Mouse (Mus musculus) frontal cortex, postnatal 25 days (tissue): ENCODE data around the gene Ptcd3.
A peak's percentile ranks its signal among the peaks of the same experiment; 100 is the strongest.
"Not testable (repeated sequence)": the region's sequence is repeated elsewhere in the genome, so short reads cannot be mapped to it uniquely, and the experiment has no call there.

Experiments
- DNase-seq, 2 experiments: peaks; one replicate each; pipeline ENCODE4 v3.0.0; 2022; ENCODE audit warnings: low spot score in 2 of 2

The Ptcd3 gene

DNA sequence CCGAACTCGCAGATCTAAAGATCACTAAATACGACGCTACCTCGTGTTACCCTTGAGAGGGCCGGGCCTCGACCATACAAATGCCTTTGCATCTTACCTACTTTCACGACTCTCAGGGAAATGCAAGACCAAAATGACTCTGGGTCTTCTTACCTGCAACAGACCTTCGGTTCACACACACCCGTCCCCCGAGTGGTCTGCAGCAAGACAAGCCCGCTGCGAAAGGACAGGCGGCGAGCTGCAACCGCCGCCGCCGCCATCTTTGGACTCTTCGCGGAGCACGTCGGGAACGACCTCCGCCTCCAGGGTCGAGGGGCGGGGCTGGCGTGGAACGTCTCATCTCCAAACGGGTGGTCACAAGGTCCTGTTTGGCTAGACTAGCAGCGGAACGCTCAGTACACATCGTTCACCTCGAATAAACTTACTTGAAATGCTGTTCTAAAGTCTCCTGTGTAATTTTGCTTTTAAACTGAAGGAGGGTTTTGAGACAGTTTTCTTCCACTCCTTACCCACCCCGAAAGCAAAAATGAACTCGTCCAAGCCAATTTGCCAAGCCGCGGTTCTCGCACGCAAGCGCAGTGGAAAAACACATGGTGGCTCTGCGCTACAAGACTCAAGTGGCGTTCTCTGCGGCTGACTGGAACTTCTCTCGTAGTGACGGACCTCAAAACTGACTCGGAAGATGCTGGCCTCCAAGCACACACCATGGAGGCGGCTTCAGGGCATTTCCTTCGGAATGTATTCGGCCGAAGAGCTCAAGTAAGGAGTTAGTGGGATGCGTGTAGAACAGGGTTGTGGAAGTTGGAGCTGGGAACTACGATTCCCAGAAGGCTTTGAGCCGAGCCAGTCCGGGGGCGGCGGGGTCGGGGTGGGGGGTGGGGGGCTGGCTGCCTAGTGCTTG lies at the start of gene Ptcd3, which contains the start of gene Polr1a:
Ptcd3 (minus strand) TSS at position 270 of the 901 bp plus-strand sequence.
Polr1a (plus strand) TSS at position 573 of the 901 bp plus-strand sequence.
- DNase-seq = peak; percentile 82 to 89

DNA sequence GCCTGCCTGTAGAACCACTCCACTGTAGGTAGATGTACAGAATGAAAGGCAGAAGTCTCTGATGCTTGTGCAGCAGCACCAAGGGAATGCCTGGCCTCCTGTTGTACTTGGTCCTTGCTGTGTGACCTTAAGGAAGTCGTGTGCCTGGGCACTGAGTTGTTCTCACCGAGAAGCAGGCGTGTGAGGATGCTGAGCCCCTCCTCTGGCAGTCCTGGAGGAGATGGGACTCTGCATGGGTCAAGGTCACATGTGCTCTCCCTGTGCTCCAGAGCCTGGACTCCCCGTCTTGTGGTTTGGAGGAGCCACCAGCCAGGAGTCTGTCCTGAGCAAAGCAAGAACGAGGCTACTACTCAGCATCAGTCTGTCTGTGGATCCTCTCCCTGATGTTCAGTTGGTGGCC lies 42.6 kb upstream of the Ptcd3 start:
- DNase-seq = no peak

DNA sequence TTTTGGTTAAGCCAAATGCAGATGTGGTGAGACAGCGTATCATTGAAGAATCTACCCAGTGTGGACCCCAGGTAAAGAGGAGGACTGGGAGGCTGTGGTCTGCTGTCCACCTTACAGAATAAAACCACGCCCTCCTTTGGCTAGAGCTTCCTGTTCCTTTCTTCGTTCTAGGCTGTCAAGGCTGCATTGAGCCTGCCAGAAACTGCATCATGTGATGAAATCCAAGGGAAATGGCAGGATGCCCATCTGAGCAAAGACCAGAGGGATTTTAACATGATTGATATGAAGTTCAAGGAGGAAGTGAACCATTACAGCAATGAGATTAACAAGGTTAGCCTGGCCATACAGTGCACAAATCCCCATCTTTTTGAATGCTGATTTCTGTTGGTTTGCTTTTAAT lies 42.0 kb upstream of the Ptcd3 start:
- no peak for DNase-seq

DNA sequence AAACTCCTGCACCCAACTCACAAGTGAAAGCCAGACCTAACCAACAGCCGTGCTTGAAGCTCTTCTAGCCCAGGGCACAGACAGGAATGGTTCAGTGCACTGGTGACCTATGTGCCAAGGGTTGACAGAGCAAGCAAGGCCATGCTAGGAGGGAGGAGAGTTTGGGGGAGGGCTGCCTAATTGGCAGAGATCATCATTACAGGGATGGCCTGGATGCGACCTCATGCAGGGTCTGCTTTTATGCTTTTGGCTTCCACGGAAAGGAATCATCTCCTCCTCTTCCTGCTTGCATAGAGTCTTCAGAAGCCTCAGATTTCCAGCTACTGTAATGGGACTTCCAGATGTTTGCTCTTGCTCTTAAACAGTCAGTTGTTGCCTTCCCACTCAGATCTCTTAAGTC lies 41.2 kb upstream of the Ptcd3 start:
- DNase-seq = no peak

DNA sequence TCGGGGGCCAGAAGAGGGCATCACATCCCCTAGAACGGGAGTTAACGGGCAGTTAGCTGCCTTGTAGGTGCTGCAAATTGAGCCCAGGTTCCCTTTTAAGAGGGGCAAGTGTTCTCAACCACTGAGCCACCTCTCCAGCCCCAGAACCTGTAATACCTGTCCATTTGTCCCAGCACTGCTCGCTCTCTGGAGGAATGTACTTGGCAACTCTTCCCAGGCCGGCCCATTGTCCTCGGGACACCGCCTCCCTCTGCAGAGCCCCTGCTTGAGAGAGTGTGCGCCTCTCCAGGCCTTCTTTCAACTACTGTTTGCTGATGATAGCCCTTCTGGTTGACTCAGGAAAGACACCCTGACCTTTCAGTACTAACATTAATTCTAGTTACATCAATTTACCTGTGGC lies 37.6 kb upstream of the Ptcd3 start:
- no peak for DNase-seq

DNA sequence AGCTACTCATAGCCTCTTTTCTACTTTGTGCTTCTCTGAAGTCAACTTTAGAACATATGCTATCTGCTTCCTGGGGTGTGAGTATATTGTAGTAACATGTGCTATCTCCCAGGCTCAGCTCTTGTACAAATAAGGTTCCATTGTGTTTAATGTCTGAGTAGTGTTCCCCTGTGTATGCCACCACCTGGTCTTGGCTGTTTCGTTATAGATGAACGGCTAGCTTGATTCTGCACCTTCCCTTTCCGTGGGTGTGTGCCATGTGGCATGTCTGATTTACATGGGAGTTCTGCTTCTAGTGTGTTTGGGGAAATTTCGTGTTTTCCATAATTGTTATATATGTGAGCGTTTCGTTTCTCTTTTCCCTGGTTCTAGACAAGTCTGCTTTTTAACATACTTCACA lies 36.6 kb upstream of the Ptcd3 start:
- DNase-seq = no peak

DNA sequence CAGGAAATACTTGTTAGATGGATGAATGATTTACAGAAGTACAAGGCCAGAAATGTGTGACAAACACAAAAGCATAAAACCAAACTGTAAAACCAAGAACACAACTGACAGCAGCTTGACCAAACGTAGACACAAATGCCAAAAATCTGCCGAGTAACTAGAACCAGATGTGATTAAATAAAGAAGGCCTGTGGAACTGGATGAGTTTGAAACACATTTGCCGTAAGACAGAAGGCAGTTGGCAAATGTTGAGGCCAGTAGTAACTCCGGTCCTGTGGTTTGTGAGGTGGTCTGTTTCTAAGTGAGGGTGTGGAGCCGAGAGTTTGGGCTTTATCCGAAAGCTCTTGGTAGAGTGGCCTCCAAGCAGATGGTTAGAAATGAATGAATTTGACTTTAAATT lies 32.4 kb upstream of the Ptcd3 start:
- no peak for DNase-seq

DNA sequence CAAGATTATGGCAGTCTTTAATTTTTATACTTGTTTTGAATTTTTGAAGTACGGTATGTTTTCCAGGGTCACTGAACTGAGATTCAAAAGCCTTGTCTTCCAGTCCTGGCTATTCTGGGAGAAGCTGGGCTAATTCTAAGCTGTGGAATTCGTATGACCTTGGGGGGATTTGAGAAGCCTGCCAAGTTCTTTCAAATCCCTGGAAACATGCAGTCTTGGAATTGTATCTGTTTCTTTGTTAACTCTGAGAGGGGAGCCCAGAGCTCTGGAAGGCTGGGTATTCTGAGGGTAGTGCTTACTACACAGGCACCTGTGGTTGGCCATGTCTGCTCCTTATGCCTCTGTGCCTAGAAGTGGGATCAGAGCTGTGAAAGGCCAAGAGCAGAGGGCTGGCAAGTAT lies 27.2 kb upstream of the Ptcd3 start:
- DNase-seq = no peak

DNA sequence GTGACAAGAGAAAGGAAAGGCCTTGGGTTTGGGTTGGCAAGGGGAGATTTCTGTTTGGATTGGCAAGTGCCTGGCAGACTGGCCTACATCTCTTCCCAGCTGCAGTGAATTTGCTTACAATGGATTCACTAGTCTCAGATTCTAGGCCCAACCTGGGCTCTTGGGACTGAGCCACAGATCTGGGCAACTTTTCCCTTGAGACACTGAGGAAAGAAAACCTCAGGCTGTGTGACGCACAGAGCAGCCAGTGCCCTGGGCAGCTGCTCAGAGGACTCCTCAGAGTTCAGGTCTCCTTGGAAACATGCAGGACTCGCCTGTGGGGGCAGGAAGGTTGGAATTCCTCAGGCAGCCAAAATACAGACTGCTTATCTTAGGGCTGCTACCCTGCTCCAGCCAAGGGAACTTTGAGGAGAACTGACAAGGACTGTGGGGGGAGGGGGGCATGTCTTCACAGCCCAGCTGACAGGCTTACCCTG lies 25.6 kb upstream of the Ptcd3 start:
- DNase-seq = no peak

DNA sequence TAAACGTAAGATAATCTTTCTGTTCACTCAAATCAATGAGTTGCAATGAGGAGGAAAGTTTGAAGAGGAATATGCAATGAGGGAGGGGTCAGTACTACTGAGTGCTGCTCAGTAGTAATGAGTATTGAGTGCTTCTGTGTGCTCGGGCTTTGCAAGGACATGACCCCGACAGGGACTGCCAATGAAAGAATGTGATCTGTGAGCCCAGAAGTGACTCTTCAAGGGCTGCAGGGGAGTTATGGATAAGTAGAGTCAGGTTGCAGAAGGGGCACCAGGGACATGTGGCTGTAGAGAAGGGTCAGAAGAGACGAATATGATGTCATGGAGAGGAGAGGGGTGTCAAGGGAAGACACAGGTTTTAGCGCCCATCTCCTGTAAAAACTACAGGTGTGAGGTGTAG lies 23.8 kb upstream of the Ptcd3 start:
- DNase-seq = no peak

DNA sequence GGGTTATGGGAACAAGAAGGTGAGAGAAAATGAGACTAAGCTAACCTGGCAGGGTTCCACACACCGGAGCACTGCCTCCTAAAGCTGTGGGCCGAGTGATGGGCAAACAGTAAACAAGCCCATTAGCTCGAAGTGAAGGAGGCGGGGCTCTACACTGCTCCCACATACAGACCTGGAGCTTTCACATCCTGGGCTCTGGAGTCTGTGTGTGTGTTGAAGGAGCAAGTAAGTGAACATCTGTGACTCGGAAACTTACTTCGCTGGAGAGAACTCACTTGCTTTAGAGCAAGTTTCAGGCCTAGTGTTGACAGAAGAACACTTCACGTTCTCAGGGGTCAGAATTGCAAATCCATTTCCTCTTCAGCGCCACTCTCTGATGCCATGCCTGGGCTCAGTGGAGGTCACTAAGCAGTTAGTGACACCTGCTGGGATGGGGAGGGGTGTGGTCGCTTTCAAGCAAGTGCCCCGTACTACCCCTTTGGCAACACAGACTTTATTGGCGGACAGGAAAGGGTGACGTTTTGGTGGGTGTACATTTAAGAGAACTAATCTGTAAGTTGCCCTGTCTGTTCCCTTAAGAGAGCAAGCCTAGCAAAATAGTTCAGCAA lies 22.4 kb upstream of the Ptcd3 start:
- no peak for DNase-seq

DNA sequence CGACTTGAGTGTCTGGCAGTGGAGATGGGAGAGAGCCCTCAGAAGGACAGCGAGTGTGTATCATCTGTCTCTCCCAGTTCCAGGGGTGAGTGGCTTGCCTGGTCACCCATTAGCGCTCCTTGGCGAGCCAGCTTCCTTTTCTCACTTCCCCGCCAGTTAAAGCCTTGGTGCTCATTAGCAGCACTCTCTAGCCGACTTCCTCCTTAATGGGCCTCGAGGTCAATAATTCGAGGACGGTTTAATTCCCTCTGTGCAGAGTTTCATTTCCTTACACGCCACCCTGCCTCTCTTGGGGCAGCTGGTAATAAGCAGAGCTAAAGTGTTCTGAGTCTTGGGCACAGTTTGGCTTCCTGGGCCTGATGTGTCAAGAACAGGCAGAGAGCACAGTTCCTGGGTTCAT lies 21.5 kb upstream of the Ptcd3 start:
- no peak for DNase-seq

DNA sequence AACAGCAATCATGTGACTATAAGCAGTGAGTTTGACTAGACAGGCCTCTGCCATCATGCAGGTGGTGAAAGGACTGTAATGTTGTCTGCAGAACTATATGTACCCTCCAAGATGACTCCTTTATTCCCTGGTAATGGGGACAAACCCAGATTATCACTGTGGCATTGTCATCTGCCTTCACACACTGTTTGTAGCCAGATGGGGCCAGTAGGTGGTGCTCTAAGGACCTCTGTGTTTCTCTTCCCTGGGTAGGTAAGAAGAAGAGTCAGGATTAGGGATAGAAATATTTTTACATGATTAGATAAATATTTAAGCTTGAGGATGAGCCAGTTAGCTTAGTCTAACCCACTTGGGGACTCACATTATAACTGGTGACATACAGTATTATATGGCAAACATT lies 19.4 kb upstream of the Ptcd3 start:
- DNase-seq = peak; percentile 40 to 56

DNA sequence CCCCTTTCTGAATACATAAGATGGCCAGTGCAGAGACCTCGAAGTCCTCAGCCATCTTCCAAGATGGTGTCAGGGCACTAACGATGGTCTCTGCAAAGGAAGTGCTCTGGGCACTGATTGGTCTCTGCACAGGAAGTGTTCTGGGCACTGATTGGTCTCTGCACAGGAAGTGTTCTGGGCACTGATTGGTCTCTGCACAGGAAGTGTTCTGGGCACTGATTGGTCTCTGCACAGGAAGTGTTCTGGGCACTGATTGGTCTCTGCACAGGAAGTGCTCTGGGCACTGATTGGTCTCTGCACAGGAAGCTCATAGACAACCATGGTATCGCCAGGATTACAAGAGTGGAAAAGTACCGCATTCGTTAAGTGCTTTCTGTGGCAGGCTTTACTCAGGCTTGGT lies 16.7 kb upstream of the Ptcd3 start:
- DNase-seq = not testable (repeated sequence)

DNA sequence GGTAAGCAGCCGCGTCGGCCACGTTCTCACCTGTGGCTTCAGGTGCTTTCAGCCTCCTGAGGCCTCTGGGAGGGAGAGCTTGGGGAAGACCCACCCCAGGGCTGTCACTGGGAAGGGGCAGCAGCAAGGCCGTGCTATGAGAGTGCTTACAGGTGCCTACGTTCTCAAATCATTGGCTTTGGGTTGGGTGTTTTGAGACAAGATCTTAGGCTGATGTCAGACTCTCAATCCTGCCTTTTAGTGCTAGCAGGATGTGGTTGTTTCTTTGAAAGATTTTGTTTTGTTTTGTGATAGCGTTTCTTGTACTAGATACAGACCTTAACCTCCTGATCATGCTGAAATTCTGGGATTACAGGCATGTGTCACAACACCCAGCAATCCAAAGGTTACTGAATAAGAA lies 12.2 kb upstream of the Ptcd3 start:
- no peak for DNase-seq

DNA sequence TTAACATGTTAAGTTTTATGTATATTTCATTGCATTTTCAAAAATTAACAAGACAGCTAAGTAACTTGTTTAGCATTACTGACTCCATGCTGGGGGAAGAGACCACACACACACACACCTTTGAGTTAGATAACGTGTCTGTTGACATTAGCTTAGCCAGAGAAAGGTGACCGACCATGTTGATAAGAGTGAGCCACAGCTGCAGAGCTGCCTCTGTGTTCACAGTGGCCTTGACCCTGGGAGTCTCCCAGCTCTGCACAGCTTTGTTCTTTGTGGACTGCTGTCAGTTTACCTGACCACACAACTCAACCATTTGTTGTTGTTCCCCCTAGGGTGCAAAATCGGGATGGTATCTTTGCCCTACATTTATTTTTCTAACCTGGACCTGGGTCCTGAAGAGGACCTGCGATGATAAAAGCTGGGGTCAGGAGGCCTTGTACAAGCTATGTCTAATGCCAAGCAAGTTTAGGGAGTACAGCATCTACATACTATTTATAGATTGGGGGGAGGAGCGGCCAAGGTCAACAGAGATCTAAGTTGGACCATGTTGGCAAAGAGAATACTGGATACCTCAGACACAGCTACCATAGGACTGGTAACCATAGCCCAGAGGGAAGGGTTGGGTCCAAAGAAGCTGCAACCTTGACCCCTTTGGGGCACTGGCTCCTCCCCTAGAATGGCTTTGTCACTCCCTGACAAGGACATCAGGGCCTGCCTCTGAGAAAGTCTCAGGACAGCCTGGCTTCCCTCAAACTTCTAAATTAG lies 3.3 kb upstream of the Ptcd3 start:
- DNase-seq = no peak

DNA sequence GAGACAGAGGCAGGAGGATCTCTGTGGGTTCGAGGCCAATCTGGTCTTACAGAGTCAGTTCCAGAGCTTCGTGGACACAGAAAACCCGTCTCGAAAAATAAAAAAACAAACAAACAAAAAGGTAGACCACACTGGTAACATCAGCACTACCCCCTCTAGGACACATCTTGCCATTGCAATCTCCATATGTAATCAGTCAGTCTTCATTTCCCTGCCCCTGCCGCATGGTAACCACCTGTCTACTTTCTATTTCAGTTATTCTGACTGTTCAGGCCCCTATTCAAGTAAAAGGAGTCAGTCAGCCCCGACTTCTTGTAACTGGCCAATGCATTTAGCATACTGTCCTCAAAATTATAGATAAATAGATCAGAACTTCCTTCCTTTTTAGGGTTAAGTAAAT lies 1.3 kb upstream of the Ptcd3 start:
- no peak for DNase-seq

DNA sequence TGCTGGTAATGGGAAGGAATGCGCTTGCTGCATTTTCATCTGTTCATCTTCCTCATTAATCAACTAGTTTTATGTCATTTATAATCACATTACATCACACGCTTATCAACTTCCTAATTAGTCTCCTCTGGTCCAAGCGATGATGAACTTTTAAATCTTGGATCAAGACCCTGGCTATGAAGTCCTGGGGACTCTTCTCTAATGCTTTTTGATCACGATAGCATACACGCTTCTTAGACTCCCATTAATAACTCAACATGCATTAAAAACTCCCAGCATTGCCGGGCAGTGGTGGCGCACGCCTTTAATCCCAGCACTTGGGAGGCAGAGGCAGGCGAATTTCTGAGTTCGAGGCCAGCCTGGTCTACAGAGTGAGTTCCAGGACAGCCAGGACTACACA lies 834 bp upstream of the Ptcd3 start:
- DNase-seq = no peak

DNA sequence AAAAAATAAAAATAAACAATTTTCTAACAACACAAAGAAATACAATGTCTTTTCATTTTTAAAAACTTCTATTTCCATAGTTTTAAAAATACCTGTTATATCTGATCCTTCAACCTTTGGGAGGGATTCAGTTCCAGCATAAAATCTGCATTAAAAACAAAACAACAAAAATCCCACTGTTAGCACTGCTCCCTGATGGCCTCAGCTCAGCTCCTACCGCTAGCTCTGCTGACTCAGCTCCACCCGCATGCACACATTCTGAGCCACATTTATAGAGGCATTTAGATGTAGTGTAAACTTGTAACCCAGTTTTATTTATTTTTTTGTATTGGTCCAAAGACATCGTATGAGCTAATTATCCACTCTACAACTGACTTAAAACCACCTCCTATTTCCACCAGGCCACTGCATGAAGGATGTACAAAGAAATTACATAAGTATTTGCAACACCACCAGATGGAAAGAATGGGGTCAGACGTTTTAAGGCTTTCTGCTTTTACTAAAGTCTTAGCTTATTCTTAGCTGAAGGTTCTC lies 781 bp downstream of the Ptcd3 start:
- no peak for DNase-seq

DNA sequence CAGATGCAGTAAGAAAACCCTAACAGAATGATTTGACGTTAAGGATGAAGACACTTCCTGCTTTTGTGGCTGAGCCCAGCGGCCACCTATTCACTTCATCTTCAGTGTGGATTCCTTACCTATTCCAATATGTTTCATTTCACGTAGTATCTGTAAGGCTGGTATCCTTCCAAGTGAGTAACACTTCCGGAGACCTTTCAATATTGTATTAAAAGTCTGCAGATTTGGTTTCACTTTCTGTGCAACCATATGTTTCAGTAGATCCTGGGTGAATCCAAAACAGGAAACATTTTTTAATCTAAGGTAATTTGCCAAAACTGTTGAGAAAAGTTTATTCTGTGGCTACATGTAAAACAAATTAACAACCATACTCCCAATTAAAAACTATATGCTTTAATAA lies 15.3 kb downstream of the Ptcd3 start:
- no peak for DNase-seq

DNA sequence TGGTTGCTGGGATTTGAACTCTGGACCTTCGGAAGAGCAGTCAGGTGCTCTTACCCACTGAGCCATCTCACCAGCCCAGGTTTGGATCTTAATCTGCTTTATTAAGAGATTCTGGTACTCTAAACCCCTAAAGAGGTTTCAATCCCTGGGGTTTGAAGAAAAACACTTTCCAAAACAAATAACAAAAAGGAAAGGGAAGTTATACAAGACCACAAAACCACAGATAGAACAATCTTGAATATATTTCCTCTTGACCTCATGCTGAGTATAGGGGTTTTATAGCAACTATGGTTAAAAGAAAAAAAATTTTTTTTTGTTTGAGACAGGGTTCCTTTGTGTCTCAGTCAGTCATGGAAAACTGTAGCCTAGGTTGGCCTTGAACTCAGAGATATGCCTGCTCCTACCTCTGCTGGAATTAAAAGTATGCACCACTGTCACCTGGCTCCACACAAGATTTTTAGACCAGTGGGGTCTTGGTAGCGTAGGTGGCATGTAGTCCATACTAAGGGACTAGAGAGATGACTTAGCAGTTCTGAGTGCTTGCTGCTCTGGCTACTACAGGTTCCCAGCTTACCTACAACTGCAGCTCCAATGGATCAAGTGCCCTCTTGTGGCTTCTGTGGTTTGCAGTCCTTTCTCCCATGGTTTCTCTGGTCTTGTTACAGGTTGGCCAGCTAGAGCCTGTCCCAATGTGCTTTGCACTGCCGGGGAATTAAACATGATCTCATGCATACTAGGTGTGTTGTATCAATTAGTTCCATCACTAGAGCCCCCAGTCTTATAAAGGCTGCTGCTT lies 30.4 kb downstream of the Ptcd3 start:
- no peak for DNase-seq
